Mouse (Mus musculus) testis, postnatal 10 days (tissue): ENCODE measurements around the gene Col5a3.
"Not testable (repeated sequence)": the region's sequence is repeated elsewhere in the genome, so short reads cannot be mapped to it uniquely, and the experiment has no call there.

Experiments used
- DNase-seq: peaks from one replicate; pipeline ENCODE4 v3.0.0; 2021; ENCODE audit warnings: low spot score

Col5a3 gene

GRCm38 (mm10) chr9:20814521-20815272 is at the start of gene Col5a3:
Gene Col5a3, minus strand, starts transcription at chr9:20815067.
- DNase-seq, result peak; percentile 81

- DNase-seq, result no peak
Observed at GRCm38 (mm10) chr9:20862225-20862624, 47.4 kb upstream of the Col5a3 start.

- peak; percentile 61 for DNase-seq
Observed at GRCm38 (mm10) chr9:20861821-20862220, 47.0 kb upstream of the Col5a3 start.

- DNase-seq, result no peak
Observed at GRCm38 (mm10) chr9:20859926-20860325, 45.1 kb upstream of the Col5a3 start.

GRCm38 (mm10) chr9:20857131-20857530 is 42.3 kb upstream of the Col5a3 start:
- peak; percentile 68 for DNase-seq

- DNase-seq, result no peak
Observed at GRCm38 (mm10) chr9:20850179-20850578, 35.3 kb upstream of the Col5a3 start.

GRCm38 (mm10) chr9:20842670-20843069 is 27.8 kb upstream of the Col5a3 start:
- DNase-seq, result no peak

- no peak for DNase-seq
Observed at GRCm38 (mm10) chr9:20842211-20842610, 27.3 kb upstream of the Col5a3 start.

- no peak for DNase-seq
Observed at GRCm38 (mm10) chr9:20838931-20839330, 24.1 kb upstream of the Col5a3 start.

- no peak for DNase-seq
Observed at GRCm38 (mm10) chr9:20837184-20837947, 22.5 kb upstream of the Col5a3 start.

- not testable (repeated sequence) for DNase-seq
Observed at GRCm38 (mm10) chr9:20835431-20835954, 20.6 kb upstream of the Col5a3 start.

GRCm38 (mm10) chr9:20834881-20835280 is 20.0 kb upstream of the Col5a3 start:
- DNase-seq, result no peak

- peak; percentile 98 for DNase-seq
Observed at GRCm38 (mm10) chr9:20830901-20831643, 16.2 kb upstream of the Col5a3 start.

GRCm38 (mm10) chr9:20828127-20828526 is 13.3 kb upstream of the Col5a3 start:
- DNase-seq, result no peak

- no peak for DNase-seq
Observed at GRCm38 (mm10) chr9:20825781-20826180, 10.9 kb upstream of the Col5a3 start.

- no peak for DNase-seq
Observed at GRCm38 (mm10) chr9:20822821-20823220, 8.0 kb upstream of the Col5a3 start.

GRCm38 (mm10) chr9:20820001-20820400 is 5.1 kb upstream of the Col5a3 start:
- no peak for DNase-seq

GRCm38 (mm10) chr9:20818236-20818635 is 3.4 kb upstream of the Col5a3 start, which contains the start of gene Rdh8:
Gene Rdh8, plus strand, starts transcription at chr9:20818503.
- no peak for DNase-seq

GRCm38 (mm10) chr9:20812537-20813271 is 2.2 kb downstream of the Col5a3 start:
- DNase-seq, result peak; percentile 84

GRCm38 (mm10) chr9:20810773-20811172 is 4.1 kb downstream of the Col5a3 start:
- DNase-seq, result no peak

GRCm38 (mm10) chr9:20810271-20810670 is 4.6 kb downstream of the Col5a3 start:
- no peak for DNase-seq

- DNase-seq, result no peak
Observed at GRCm38 (mm10) chr9:20805706-20806105, 9.2 kb downstream of the Col5a3 start.
